Comparison of ENCODE assay signal across 13 mouse cellular contexts in the genomic region with DNA sequence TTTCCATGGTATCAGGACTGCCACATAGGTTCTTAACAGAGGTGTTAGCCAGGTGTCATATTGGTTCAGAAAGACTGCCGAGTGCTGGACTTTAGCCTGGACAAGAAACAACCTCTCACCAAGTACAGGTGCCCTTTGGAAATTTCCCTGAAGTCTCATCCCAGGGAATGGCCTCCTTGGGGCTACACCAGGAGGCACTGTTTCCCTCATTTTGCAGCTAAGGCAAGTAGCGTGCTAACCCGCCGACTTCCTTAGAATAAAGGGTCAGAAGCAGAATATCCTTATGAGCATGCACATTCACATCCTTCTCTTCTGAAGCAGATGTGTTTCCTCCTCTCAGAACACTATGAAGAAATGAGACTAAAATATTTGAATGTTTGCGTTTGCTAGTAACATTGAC. TPM values are rescaled to one million over a fixed set of nuclear protein-coding genes. Genes with fewer than 3 reads are reported as not detected.
DNase-seq lines count a peak whose midpoint lies in the region; ATAC-seq and TF ChIP-seq lines count a peak whose summit lies in the region.
"Had no signal": no experiment of that assay in that cellular context is flagged by ENCODE, and none has a peak within 500 bp of the region (broad histone marks: within the 10 kb centered on the region; RNA-seq: fewer than 3 reads in every experiment).

No protein-coding gene starts in this region.

- no peaks in the 10 kb centered on the region for H3K36me3 ChIP-seq in heart, adult 2 months (ENCODE audit: control insufficient read depth, insufficient read depth, low read length)
- no peaks in the 10 kb centered on the region for H3K36me3 ChIP-seq in liver, adult 2 months (ENCODE audit: control insufficient read depth, insufficient read depth, low read length)
- H3K36me3 ChIP-seq in liver, embryonic 12.5 days = no peaks in the 10 kb centered on the region

- no peak overlapping the region for H3K27ac ChIP-seq in heart, adult 2 months
- no peak overlapping the region for H3K27ac ChIP-seq in liver, adult 2 months (replicated peaks; ENCODE audit: insufficient read depth, low read depth, low read length)
- H3K27ac ChIP-seq in liver, embryonic 12.5 days = no peak overlapping the region
- H3K27ac ChIP-seq: hindbrain, embryonic 14.5 days had no signal

- TF ChIP-seq POLR2A in heart, adult 2 months (IDR thresholded peaks at IDR 0.05; ENCODE audit: insufficient read depth, low read depth, low read length) = no peak
- no peak for TF ChIP-seq POLR2A in liver, adult 2 months (IDR thresholded peaks at IDR 0.05; ENCODE audit: extremely low read depth, insufficient read depth, low read length)

- H3K9me3 ChIP-seq in liver, embryonic 12.5 days (replicated peaks) = no peaks in the 10 kb centered on the region

- no peaks in the 10 kb centered on the region for H3K27me3 ChIP-seq in heart, adult 2 months (ENCODE audit: control insufficient read depth, insufficient read depth, low read length)
- no peaks in the 10 kb centered on the region for H3K27me3 ChIP-seq in liver, adult 2 months (ENCODE audit: control insufficient read depth, insufficient read depth, low read length)
- peaks cover 6% of the 10 kb centered on the region; the same call in 1 of the 2 replicates for H3K27me3 ChIP-seq in liver, embryonic 12.5 days (replicated peaks)
- H3K27me3 ChIP-seq in Patski = no peaks in the 10 kb centered on the region

- H3K4me2 ChIP-seq in liver, embryonic 12.5 days = no peak overlapping the region
- H3K4me2 ChIP-seq: hindbrain, embryonic 14.5 days had no signal

- TF ChIP-seq EP300 in heart, adult 2 months (IDR thresholded peaks at IDR 0.05; ENCODE audit: insufficient read depth, low read depth, low read length) = no peak

- CTCF ChIA-PET in Patski (lab: Charles Lee) = no interaction called here

- peak; percentile 50 for TF ChIP-seq CTCF in heart, adult 2 months (IDR thresholded peaks at IDR 0.05)
- TF ChIP-seq CTCF in liver, adult 2 months (IDR thresholded peaks at IDR 0.05; ENCODE audit: low read depth, low read length) = peak; percentile 27; the same call in 1 of the 2 replicates
- peak; percentile 37 for TF ChIP-seq CTCF in Patski (IDR thresholded peaks at IDR 0.05)

- intact Hi-C loops in heart, adult 2 months (cut with DNase I) = loop anchor here (2.0 kb wide), 1 partner anchor 148 kb away; no protein-coding TSS in a partner anchor

- no peaks in the 10 kb centered on the region for H3K79me2 ChIP-seq in heart, adult 2 months (replicated peaks; ENCODE audit: control insufficient read depth, insufficient read depth, low read length)
- no peaks in the 10 kb centered on the region for H3K79me2 ChIP-seq in liver, adult 2 months (ENCODE audit: control insufficient read depth, insufficient read depth, low read length)

- POLR2A ChIA-PET in Patski (lab: Charles Lee) = no interaction called here

- H3K9ac ChIP-seq in heart, adult 2 months (ENCODE audit: low read depth, low read length) = no peak overlapping the region
- H3K9ac ChIP-seq in liver, adult 2 months (ENCODE audit: low read depth, low read length) = no peak overlapping the region
- H3K9ac ChIP-seq in liver, embryonic 12.5 days = no peak overlapping the region
- H3K9ac ChIP-seq: hindbrain, embryonic 14.5 days had no signal

- WGBS in heart, adult 2 months = 42% methylated on average over 5 of the region's 5 CpGs
- WGBS in liver, adult 2 months = 49% methylated on average over 5 of the region's 5 CpGs
- 49% methylated on average over 5 of the region's 5 CpGs for WGBS in liver, embryonic 12.5 days (ENCODE audit: insufficient replicate concordance)

- no peak overlapping the region for H3K4me3 ChIP-seq in heart, adult 2 months
- H3K4me3 ChIP-seq in liver, adult 2 months (ENCODE audit: insufficient read depth, low read depth, low read length) = no peak overlapping the region
- no peak overlapping the region for H3K4me3 ChIP-seq in liver, embryonic 12.5 days
- H3K4me3 ChIP-seq: myocyte had no signal

- in situ Hi-C loops in Patski (cut with MboI; ENCODE audit: low pct_unique_long_range_greater_than_20kb) = no loop called here

- no peak for ATAC-seq in liver, embryonic 12.5 days
- ATAC-seq in Patski = no peak

- DNase-seq in heart, adult 2 months = no peak
- DNase-seq in heart, adult 9 months (ENCODE audit: low spot score in 2 of 2) = no peak
- DNase-seq in liver, adult 2 months (ENCODE audit: extremely low read depth, low read depth, low spot score) = no peak
- no peak for DNase-seq in Patski (ENCODE audit: low read depth, low spot score)
- DNase-seq in heart, postnatal 4 days = peak; percentile 18
- no peak for DNase-seq in spleen, postnatal 14 days (ENCODE audit: low spot score in 2 of 2)
- DNase-seq: cerebellum, adult 11 months; gastrocnemius, postnatal 36 days; left cerebral cortex, postnatal 4 days; spleen, adult 18-20 months had no signal

- no peaks in the 10 kb centered on the region for H3K4me1 ChIP-seq in heart, adult 2 months (ENCODE audit: control insufficient read depth, insufficient read depth, low read length)
- H3K4me1 ChIP-seq in liver, adult 2 months (ENCODE audit: control insufficient read depth, insufficient read depth, low read length) = no peaks in the 10 kb centered on the region
- H3K4me1 ChIP-seq in liver, embryonic 12.5 days = no peaks in the 10 kb centered on the region

RNA-seq across cellular contexts. Expression of gene Vma21, which starts 16.8 kb away (rescaled TPM):
- 10 to 100 TPM; 15.8 to 21.0 TPM for total RNA-seq in heart, adult 2 months (2021)
- polyA plus RNA-seq in heart, adult 2 months (2012; rRNA removed) = 3.5 and 5.6 TPM in 2 replicates
- 13.5 and 14.3 TPM in 2 replicates for total RNA-seq in liver, adult 2 months (2014; rRNA removed)
- 2.5 and 4.1 TPM in 2 replicates for polyA plus RNA-seq in liver, adult 2 months (2012; rRNA removed)
- polyA plus RNA-seq in liver, embryonic 12.5 days (2016; fragmentation: Nextera tagmentation; extraction: Ambion mirVana) = 37.1 and 38.1 TPM in 2 replicates
- polyA plus RNA-seq in Patski (2021) = 30.0 TPM
- total RNA-seq in heart, postnatal 4 days (2021) = 10 to 100 TPM; 21.5 to 24.7 TPM
